Mouse (Mus musculus) midbrain, embryonic 13.5 days (tissue): ENCODE data around the gene Alox12. TPM values are rescaled to one million over a fixed set of nuclear protein-coding genes. Genes with fewer than 3 reads are reported as not detected.

Experiments used
- ATAC-seq: fragments of 200-750 bp; cut with Nextera tagmentation; 2 replicates; pipeline ENCODE4 v1.8.0; 2017; ENCODE audit warnings: mild to moderate bottlenecking, moderate TSS enrichment, moderate library complexity
- H3K27ac ChIP-seq: fragments of 300-500 bp; sonication (generic); 2 replicates; pipeline ENCODE4 v1.5.1; 2015; ENCODE audit warnings: inconsistent platforms, mild to moderate bottlenecking, moderate library complexity
- H3K27me3 ChIP-seq: fragments of 300-500 bp; sonication (generic); 2 replicates; pipeline ENCODE4 v1.6.1; 2015; ENCODE audit warnings: mild to moderate bottlenecking, inconsistent platforms
- H3K36me3 ChIP-seq: fragments of 300-500 bp; sonication (generic); 2 replicates; pipeline ENCODE4 v1.6.1; 2015; ENCODE audit warnings: mild to moderate bottlenecking, inconsistent platforms
- H3K4me1 ChIP-seq: fragments of 300-500 bp; sonication (generic); replicated peaks from 2 replicates; pipeline ENCODE4 v1.6.1; 2015; ENCODE audit warnings: inconsistent platforms
- H3K4me2 ChIP-seq: fragments of 300-500 bp; sonication (generic); replicated peaks from 2 replicates; pipeline ENCODE4 v1.6.1; 2015; ENCODE audit warnings: moderate library complexity, mild to moderate bottlenecking, inconsistent platforms
- H3K4me3 ChIP-seq: fragments of 300-500 bp; sonication (generic); replicated peaks from 2 replicates; pipeline ENCODE4 v1.5.1; 2015; ENCODE audit warnings: mild to moderate bottlenecking, inconsistent platforms
- H3K9ac ChIP-seq: fragments of 300-500 bp; sonication (generic); replicated peaks from 2 replicates; pipeline ENCODE4 v1.6.1; 2015; ENCODE audit warnings: mild to moderate bottlenecking, inconsistent platforms
- H3K9me3 ChIP-seq: fragments of 300-500 bp; sonication (generic); 2 replicates; pipeline ENCODE4 v1.6.1; 2016; ENCODE audit warnings: mild to moderate bottlenecking, inconsistent platforms
- WGBS: fragments of 180-500 bp; shearing (Covaris S2); methylation state at CpG from one replicate; pipeline ENCODE4 v1.1.7; 2015; 5-methylcytosine and 5-hydroxymethylcytosine counted together
- polyA plus RNA-seq: library from polyadenylated mRNA; unstranded; fragments of >200 nt; fragmentation: Nextera tagmentation; extraction: Ambion mirVana; gene quantifications from 2 replicates; pipeline ENCODE4 v1.2.1, GENCODE M21; 2015

Gene Alox12
- polyA plus RNA-seq, 1 experiment from 2014 or later, result 1.2 TPM

GRCm38 (mm10) chr11:70238591-70239440 is 16.3 kb downstream of the Alox12 start:
- 13% methylated on average over 23 of the region's 23 CpGs for WGBS

GRCm38 (mm10) chr11:70237457-70238167 is 17.5 kb downstream of the Alox12 start, which contains the start of gene 0610010K14Rik:
Gene 0610010K14Rik, minus strand, starts transcription at chr11:70237914.
- Histone ChIP-seq H3K9me3 (no peaks in the 10 kb centered on the region), H3K9ac (peak within 1 kb of the TSS; percentile 86), H3K27ac (peak within 1 kb of the TSS; percentile 94), H3K36me3 (peaks cover 18% of the 10 kb centered on the region), H3K4me2 (peak within 1 kb of the TSS; percentile 99), H3K4me1 (peaks cover 46% of the 10 kb centered on the region), H3K27me3 (no peaks in the 10 kb centered on the region), H3K4me3 (peak within 1 kb of the TSS; percentile 96)
- under 1% methylated on average over 70 of the region's 70 CpGs for WGBS
- ATAC-seq, result peak; percentile 95

More at GRCm38 (mm10) chr11:70238591-70239440, 16.3 kb downstream of the Alox12 start:
- ATAC-seq, result no peak
- H3K4me3 ChIP-seq, result peak overlapping the region; percentile 96
- no peaks in the 10 kb centered on the region for H3K27me3 ChIP-seq
- H3K4me1 ChIP-seq, result peaks cover 38% of the 10 kb centered on the region
- peak overlapping the region; percentile 91 for H3K27ac ChIP-seq
- H3K4me2 ChIP-seq, result peak overlapping the region; percentile 99
- peaks cover 18% of the 10 kb centered on the region for H3K36me3 ChIP-seq
- H3K9ac ChIP-seq, result peak overlapping the region; percentile 85
- no peaks in the 10 kb centered on the region for H3K9me3 ChIP-seq

DNA sequence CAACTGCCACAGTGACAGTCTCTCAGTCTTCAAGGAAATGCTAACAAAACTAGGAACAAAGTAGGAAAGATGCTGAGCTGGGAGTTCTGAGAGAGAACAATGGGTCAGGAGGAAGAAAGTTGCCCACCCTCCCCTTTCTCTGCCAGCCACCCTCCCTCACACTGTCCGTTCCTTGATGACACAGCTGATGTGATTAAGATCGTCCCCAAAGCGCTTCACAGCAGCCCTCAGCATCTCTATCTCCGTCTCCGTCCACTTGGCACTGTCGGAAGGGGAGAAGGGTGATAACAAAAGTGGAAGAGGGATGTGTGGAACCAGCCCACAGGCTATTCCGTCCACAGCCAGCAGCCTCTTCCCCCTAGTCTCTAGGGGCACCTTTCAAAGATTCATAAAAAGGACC is 18.4 kb downstream of the Alox12 start:
- Histone ChIP-seq H3K4me1 (peaks cover 50% of the 10 kb centered on the region), H3K27ac (peak overlapping the region; percentile 94), H3K4me2 (peak overlapping the region; percentile 99), H3K27me3 (no peaks in the 10 kb centered on the region), H3K36me3 (peaks cover 18% of the 10 kb centered on the region), H3K9ac (peak overlapping the region; percentile 86), H3K4me3 (peak overlapping the region; percentile 96), H3K9me3 (no peaks in the 10 kb centered on the region)
- WGBS, result 33% methylated on average over 7 of the region's 7 CpGs
- no peak for ATAC-seq

GRCm38 (mm10) chr11:70235254-70235900 is 19.8 kb downstream of the Alox12 start:
- H3K9ac ChIP-seq, result no peak overlapping the region
- no peak overlapping the region for H3K4me3 ChIP-seq
- ATAC-seq, result no peak
- H3K4me1 ChIP-seq, result peaks cover 44% of the 10 kb centered on the region
- H3K4me2 ChIP-seq, result no peak overlapping the region
- no peaks in the 10 kb centered on the region for H3K9me3 ChIP-seq
- no peak overlapping the region for H3K27ac ChIP-seq
- peaks cover 18% of the 10 kb centered on the region for H3K36me3 ChIP-seq
- 93% methylated on average over 12 of the region's 12 CpGs for WGBS
- H3K27me3 ChIP-seq, result peaks cover 7% of the 10 kb centered on the region

DNA sequence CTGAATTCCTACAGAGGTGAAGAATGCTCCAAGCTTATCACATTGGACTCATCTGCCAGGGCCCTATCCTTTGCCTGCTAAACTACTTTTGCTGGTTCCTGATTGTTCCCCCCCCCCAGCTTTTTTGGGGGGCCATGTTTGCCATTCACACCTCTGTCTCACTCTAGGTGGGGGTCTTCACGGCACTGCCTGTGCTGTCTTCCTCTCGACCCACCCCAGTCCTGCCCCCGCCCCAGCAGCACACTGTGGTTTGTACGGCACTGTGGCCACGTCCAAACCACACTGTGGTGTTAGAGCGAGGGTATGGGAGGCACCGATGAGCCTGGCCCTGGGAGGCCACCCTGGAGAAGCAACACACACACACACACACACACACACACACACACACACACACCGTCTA is 20.7 kb downstream of the Alox12 start:
- no peak for ATAC-seq
- no peaks in the 10 kb centered on the region for H3K9me3 ChIP-seq
- H3K27ac ChIP-seq, result no peak overlapping the region
- no peak overlapping the region for H3K9ac ChIP-seq
- peaks cover 49% of the 10 kb centered on the region for H3K4me1 ChIP-seq
- H3K4me2 ChIP-seq, result no peak overlapping the region
- H3K27me3 ChIP-seq, result peaks cover 16% of the 10 kb centered on the region
- no peak overlapping the region for H3K4me3 ChIP-seq
- H3K36me3 ChIP-seq, result peaks cover 18% of the 10 kb centered on the region
- 90% methylated on average over 7 of the region's 8 CpGs for WGBS

DNA sequence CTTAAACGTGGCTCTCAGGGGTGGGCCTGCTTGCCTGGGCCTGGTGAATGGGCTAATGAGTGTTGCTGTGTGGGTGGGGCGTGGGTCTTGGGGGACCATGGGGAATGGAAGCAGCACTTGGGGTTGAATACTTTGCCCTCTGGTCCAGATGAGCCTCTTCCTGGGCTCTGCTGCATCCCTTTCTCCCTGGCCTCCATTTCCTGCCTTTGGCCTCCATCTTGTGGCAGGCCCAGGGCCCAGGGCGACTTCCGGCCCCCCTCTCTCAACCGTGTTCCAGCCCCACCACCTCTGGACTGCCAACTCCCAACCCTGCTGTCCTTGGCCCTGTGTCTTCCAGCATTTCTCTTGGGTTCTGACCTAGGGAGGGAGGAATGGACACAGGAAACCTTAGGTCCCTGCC is 21.1 kb downstream of the Alox12 start:
- Histone ChIP-seq H3K9me3 (no peaks in the 10 kb centered on the region), H3K9ac (0 out of 2 replicates have a peak overlapping the region, but pooled peaks have one; percentile 33), H3K4me3 (no peak overlapping the region), H3K4me1 (peaks cover 51% of the 10 kb centered on the region), H3K36me3 (peaks cover 18% of the 10 kb centered on the region), H3K4me2 (no peak overlapping the region), H3K27ac (no peak overlapping the region), H3K27me3 (peaks cover 20% of the 10 kb centered on the region)
- 64% methylated on average over 5 of the region's 5 CpGs for WGBS
- ATAC-seq, result no peak

GRCm38 (mm10) chr11:70233016-70233415 is 22.1 kb downstream of the Alox12 start:
- peaks cover 31% of the 10 kb centered on the region for H3K27me3 ChIP-seq
- peaks cover 18% of the 10 kb centered on the region for H3K36me3 ChIP-seq
- peaks cover 47% of the 10 kb centered on the region for H3K4me1 ChIP-seq
- peak overlapping the region; percentile 33; the same call in 1 of the 2 replicates for H3K4me3 ChIP-seq
- no peaks in the 10 kb centered on the region for H3K9me3 ChIP-seq
- peak overlapping the region; percentile 52 for H3K4me2 ChIP-seq
- H3K27ac ChIP-seq, result no peak overlapping the region
- H3K9ac ChIP-seq, result peak overlapping the region; percentile 59
- no peak for ATAC-seq
- WGBS, result 47% methylated on average over 8 of the region's 8 CpGs

DNA sequence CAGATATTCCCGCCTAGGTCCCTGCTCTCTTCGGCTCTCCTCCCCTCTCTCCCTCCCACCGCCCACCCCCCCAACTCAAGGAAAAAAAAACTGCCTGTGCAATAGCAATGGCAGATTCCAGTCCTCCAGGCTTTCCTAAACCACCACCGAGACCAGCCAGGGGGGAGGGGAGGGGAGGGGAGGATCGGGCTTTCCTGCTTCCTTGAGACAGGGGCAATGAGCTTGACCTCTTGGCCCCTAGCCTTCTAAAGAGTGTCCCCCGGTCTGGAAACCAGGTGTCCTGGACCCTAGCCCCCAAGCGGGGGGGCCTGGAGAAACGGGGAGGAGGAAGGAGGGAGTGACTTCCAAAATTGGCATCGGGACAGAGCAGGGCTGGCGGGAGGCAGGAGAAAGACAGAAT is 22.6 kb downstream of the Alox12 start:
- H3K27me3 ChIP-seq, result peaks cover 35% of the 10 kb centered on the region
- WGBS, result 8% methylated on average over 10 of the region's 10 CpGs
- peaks cover 47% of the 10 kb centered on the region for H3K4me1 ChIP-seq
- H3K4me2 ChIP-seq, result peak overlapping the region; percentile 52
- no peak for ATAC-seq
- H3K9ac ChIP-seq, result peak overlapping the region; percentile 59
- H3K9me3 ChIP-seq, result no peaks in the 10 kb centered on the region
- no peak overlapping the region for H3K27ac ChIP-seq
- peaks cover 18% of the 10 kb centered on the region for H3K36me3 ChIP-seq
- peak overlapping the region; percentile 33 for H3K4me3 ChIP-seq

- Histone ChIP-seq H3K4me3 (peak overlapping the region; percentile 28), H3K27me3 (peaks cover 58% of the 10 kb centered on the region)
Observed at GRCm38 (mm10) chr11:70230239-70230727, 24.9 kb downstream of the Alox12 start.

DNA sequence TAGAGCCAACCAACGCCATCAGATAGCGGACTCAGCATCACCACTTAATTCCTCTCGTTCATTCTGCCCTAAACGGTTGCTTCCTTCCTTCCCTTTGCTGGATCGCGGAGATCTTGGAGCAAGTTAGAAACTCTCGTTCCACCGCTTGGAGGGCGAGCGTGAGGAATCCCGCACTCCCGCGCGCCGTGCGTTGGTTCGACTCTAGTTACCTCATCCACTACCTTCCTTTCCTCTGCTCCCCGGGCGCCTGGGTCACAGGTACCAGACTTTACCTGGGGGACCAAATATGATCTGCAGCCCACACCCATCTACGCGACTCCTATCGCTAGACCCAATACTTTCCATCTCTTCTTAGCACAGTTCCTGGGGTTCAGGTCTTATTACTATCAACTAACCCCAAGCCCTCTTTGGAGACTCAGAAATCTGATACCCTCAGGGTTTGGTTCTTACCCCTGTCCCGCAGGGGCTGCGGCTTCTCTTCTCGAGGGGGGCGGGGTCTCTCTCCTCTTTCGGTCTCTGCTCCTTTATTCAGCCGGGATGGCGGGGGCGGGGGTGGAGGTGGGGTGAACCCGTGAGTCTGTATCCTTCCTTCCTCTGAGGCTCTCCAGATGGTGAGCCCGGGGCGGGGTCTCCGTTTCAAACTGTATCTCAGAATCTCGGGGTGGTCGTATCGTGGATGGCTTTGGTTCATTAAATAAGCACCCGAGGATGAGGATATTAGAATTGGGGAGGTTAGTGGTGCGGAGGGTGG is 25.7 kb downstream of the Alox12 start, which contains the start of gene Bcl6b:
Gene Bcl6b (minus strand): TSS at position 539 of the 751 bp plus-strand sequence.
- Histone ChIP-seq H3K9ac (peak within 1 kb of the TSS; percentile 28), H3K4me2 (peak within 1 kb of the TSS; percentile 47), H3K27me3 (peaks cover 65% of the 10 kb centered on the region), H3K27ac (no peak within 1 kb of the TSS), H3K36me3 (peaks cover 3% of the 10 kb centered on the region; the same call in 1 of the 2 replicates), H3K4me1 (peaks cover 43% of the 10 kb centered on the region), H3K9me3 (no peaks in the 10 kb centered on the region), H3K4me3 (peak within 1 kb of the TSS; percentile 28)
- peak; percentile 22; the same call in 1 of the 2 replicates for ATAC-seq
- 2% methylated on average over 39 of the region's 39 CpGs for WGBS

More at GRCm38 (mm10) chr11:70230239-70230727, 24.9 kb downstream of the Alox12 start:
- Histone ChIP-seq H3K36me3 (peaks cover 11% of the 10 kb centered on the region), H3K9me3 (no peaks in the 10 kb centered on the region), H3K4me1 (peaks cover 43% of the 10 kb centered on the region), H3K4me2 (peak overlapping the region; percentile 47), H3K27ac (no peak overlapping the region), H3K9ac (no peak overlapping the region)
- under 1% methylated on average over 32 of the region's 32 CpGs for WGBS
- peak; percentile 44; the same call in 1 of the 2 replicates for ATAC-seq

GRCm38 (mm10) chr11:70228828-70229227 is 26.3 kb downstream of the Alox12 start:
- ATAC-seq, result peak; percentile 68
- no peak overlapping the region for H3K27ac ChIP-seq

More at GRCm38 (mm10) chr11:70228828-70229227, 26.3 kb downstream of the Alox12 start:
- Histone ChIP-seq H3K4me2 (peak overlapping the region; percentile 47), H3K36me3 (no peaks in the 10 kb centered on the region), H3K27me3 (peaks cover 71% of the 10 kb centered on the region), H3K4me3 (peak overlapping the region; percentile 28), H3K9ac (peak overlapping the region; percentile 28), H3K4me1 (peaks cover 43% of the 10 kb centered on the region), H3K9me3 (no peaks in the 10 kb centered on the region)
- under 1% methylated on average over 19 of the region's 19 CpGs for WGBS
